Mouse (Mus musculus) adipocyte (in vitro differentiated cells): ENCODE data around the gene Opcml.

Experiments used
- DNase-seq: peaks from one replicate; pipeline ENCODE4 v3.0.0-alpha.2; 2016; ENCODE audit warnings: low spot score

The Opcml gene

DNA sequence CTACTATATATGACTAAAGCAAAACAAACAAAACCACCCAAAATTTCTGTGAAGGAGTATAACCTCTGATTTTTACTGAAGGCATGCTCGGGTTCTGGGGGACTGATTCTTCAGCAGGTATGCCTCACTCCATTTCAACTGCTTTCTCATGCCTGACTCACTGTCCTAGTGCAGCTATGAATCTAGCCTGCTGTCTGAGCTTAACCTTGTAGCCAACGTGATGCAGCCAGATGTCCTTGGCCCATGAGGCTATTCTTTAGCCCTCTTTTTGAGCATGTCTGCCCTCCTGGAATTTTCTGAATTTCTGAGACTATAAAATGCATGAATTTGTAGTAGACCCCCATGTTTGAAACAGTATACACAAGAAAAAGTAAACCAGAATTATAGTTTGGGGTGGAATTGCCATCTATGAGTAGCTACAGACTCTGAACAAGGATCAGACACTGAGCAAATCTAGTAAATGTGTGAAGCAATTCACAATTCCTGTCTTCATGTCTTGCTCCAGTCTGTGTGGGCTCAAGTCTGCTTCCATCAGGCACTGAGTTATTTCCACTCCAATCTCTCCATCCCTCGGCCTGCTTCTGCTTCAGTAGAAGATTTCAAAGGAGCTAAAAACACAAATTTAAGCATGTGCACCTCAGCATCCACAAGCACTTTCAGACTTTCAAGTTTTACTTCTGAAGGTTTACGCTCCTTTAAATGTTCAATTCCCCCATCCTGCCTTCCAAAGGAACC, 528.6 kb downstream of the Opcml start:
- DNase-seq: no peak

DNA sequence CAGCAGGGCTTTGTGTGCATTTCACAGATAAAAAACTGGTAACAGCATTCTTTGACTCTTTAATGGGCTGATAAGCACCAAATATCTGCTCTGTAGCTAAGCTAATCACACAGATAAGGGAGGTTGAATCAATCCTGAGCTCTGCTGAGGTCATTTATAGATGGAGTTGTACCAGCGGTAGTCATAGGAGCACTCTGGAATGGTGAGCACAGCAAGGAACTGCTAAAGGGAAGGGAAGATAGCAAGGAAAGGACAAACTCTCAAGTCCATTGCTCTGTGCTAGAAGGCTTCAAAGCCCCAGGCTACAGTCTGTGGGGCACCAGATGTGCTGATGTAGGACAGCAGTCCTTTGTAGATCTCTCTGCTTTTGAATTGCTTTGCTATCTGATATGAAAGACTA, 529.2 kb downstream of the Opcml start:
- no peak for DNase-seq

DNA sequence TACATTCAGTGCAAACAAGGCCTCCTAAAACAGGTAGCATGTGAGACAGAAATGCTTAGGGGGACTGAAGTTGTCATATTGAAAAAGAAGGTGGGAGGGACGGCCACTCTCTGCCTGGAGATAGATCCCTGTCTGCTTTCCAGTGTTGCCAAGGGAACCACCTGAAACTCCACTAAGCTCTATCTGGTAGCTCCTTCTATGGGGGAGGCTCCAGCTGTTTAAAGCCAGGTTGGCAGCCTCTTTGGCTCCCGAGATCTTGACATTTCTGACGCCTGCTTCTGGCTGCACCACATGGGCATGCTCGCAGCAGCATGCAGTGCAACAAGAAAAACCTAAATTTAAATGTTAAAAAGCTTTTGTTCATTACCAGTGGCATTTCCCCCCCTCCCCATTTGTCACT, 537.4 kb downstream of the Opcml start:
- no peak for DNase-seq

GRCm38 (mm10) chr9:28328434-28328833, 537.9 kb downstream of the Opcml start:
- no peak for DNase-seq

- DNase-seq: no peak
Measured at GRCm38 (mm10) chr9:28329477-28329876, 538.9 kb downstream of the Opcml start.

GRCm38 (mm10) chr9:28336511-28337208, 546.1 kb downstream of the Opcml start:
- DNase-seq: no peak

DNA sequence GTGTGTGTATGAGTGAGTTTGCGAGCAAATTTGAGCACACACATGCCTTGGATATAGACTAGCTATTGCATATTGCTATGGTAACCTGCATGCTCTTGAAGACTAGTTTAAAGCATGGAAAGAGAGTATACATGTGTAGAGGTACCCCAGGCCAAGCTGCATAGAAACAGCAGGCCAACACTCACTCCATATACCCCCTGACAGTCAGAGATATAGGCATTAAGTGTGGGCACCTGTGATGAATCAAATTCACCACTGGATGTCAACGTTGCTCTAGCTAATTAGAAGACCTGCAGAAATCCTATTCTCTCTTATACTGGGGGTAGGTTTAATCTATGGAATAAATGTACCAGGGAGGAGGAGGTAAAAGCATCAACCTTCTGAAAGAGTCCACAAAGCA, 547.3 kb downstream of the Opcml start:
- DNase-seq: no peak

DNA sequence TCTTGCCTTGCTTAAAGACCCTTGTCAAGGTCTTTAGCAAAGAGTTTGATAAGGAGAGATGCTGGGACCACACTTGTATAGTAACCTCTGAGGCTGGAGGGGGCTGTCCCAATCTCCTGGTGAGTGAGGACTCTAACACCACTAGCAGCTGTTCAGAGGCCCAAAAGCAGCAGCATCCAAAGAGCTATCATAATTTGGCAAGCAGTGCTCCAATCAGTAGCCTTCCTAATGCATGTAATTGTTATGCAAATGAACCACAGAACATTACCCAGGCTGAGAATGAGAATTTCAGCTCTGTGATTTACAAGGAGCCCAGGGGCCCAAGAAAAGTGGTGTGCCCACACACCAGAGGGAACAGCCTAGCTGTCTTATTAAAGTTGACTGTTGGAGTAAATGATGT, 564.4 kb downstream of the Opcml start:
- DNase-seq: no peak

DNA sequence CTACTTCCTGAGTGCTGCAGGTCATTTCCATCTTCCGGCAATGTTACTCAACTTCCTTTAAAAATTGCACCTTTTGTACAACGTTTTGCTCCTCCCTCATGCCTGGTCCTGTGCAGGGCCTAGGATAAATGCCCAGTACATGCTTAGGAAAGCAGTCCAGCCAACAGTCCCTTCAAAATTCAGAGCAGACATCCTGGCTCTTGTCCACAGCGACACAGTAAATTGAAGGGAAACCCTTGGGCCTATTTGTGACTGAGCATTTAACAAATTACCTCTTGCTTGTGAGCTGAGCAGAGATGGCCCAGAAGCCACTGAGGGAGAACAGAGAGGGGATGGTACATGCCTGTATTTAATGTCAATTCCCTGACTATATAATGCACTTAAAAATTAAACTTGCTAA, 567.4 kb downstream of the Opcml start:
- DNase-seq: no peak

DNA sequence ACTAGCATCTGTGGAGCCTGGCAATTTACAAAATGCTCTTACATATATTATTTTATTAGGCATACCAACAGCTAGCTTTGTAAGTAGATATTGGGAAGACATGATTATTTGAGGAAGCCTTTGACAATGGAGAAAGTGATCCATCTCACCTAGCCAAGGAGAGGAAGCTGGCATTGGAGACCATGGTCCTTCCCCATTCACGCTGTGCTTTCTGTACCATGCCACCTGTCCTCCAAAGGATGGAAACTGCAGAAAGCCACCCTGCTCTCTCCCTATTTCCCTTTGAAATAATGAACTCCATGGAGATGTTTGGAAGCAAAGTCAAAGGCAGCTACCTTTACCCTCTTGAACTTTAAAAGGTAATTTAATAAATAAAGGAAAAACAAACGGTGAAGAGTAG, 570.1 kb downstream of the Opcml start:
- DNase-seq: no peak

DNA sequence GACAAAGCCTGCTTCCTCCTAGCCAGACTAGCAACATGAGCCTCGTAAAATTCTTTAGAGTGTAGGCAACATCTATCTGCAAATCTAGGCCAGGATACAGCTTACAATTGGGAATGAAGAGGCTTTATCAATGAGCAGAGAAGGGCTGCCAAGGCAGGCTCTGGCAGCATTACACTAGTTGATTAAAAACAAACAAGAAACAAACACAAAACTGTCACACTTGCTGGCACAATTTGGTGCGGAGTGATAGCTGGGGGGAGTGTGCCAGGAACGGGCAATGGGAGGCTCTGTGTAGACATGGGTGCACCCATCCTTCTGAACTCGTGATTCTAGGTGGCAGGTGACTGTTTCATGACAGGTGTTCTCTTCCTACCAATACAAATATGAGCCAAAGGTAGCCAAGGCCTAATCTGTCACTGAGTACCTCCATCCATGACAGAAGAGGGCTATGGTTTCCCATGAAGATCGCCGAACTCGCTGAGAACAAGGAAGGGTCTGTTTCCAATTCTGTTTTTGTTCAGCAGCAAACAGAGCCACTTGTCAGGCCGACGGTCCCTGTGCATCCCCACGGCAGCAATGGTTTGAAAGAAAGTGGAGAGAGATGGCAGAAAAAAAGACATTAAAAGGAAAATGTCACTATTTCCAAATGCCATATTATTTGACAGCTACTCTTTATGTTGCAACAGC, 574.0 kb downstream of the Opcml start:
- DNase-seq: no peak

- no peak for DNase-seq
Measured at GRCm38 (mm10) chr9:28365160-28365473, 574.5 kb downstream of the Opcml start.

GRCm38 (mm10) chr9:28386527-28387175, 596.1 kb downstream of the Opcml start:
- DNase-seq: no peak

GRCm38 (mm10) chr9:28395222-28395621, 604.6 kb downstream of the Opcml start:
- DNase-seq: no peak

DNA sequence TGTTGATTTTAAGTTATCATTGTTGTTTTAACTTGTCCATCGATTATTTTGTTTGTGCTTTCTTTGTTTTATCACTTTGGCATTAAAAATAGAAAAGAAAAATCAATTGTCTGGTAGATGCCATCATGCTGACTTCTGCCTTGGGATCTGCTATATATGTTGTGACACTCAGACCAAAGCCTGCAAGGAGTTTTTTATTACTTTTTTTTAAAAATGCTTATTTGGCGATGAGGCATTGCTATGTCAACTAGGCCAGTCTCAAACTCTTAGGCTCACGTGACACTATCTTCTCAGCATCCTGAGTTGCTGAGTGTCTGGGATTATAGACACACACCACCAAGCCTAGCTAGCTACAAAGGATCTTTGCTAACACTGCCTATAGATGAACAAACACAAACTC, 605.1 kb downstream of the Opcml start:
- DNase-seq: no peak

- DNase-seq: no peak
Measured at GRCm38 (mm10) chr9:28402770-28403650, 612.4 kb downstream of the Opcml start.

GRCm38 (mm10) chr9:28403831-28404562, 613.4 kb downstream of the Opcml start:
- no peak for DNase-seq

DNA sequence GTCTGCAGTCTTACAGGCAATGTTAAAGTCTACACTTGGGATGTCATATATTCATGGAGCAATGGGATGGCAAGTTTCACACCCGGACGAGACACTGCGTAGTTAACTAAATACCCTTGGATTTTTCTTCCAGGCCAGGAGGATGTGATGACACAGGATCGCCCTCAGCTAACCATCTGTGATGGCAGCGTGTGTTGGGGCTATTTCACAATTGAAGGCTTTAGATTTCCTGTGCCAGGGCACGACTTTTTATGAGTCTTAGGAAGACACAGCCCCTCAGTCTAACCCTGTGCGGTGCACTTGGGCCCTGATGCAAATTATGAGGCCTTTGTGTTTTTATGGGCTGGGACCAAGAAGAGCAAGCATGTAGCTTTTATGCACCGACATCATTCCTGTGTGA, 614.0 kb downstream of the Opcml start:
- DNase-seq: no peak

- DNase-seq: no peak
Measured at GRCm38 (mm10) chr9:28405816-28406215, 615.2 kb downstream of the Opcml start.

- no peak for DNase-seq
Measured at GRCm38 (mm10) chr9:28420808-28421207, 630.2 kb downstream of the Opcml start.

DNA sequence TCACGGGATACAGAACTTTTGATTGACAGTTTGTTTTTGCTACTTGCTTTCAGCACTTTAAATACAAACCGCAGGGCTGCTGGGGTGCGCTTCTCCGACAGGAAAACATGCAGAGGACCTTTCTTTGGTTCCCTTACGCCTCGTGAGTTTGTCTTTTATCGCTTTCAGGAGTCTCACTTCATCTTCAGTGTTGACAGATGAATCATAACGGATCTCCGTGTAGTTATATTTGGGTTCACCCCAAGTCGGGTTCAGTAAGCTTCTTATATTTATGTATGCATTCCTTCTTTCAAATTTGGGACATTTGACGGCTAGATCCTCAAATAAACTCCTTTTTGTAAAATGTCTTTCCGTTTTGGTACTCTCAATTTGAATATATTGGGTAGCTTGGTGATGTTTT, 632.8 kb downstream of the Opcml start:
- no peak for DNase-seq
